Mouse (Mus musculus): Measurements from ENCODE around the gene Npas3.

Npas3 gene

GRCm38 (mm10) chr12:53410647-53411046 is 162.2 kb downstream of the Npas3 start:
- no peak for DNase-seq (ENCODE audit: low spot score in 2 of 2)

GRCm38 (mm10) chr12:53416096-53416495 is 167.6 kb downstream of the Npas3 start:
- DNase-seq (ENCODE audit: low spot score in 2 of 2) = no peak

GRCm38 (mm10) chr12:53421701-53422100 is 173.2 kb downstream of the Npas3 start:
- DNase-seq (ENCODE audit: low spot score in 2 of 2) = no peak

GRCm38 (mm10) chr12:53423631-53424030 is 175.2 kb downstream of the Npas3 start:
- DNase-seq (ENCODE audit: low spot score in 2 of 2) = no peak

GRCm38 (mm10) chr12:53426006-53426405 is 177.5 kb downstream of the Npas3 start:
- no peak for DNase-seq (ENCODE audit: low spot score in 2 of 2)

GRCm38 (mm10) chr12:53427153-53427552 is 178.7 kb downstream of the Npas3 start:
- DNase-seq (ENCODE audit: low spot score in 2 of 2) = no peak

- no peak for DNase-seq (ENCODE audit: low spot score in 2 of 2)
These were observed 193.6 kb downstream of the Npas3 start for GRCm38 (mm10) chr12:53442029-53442428.

- no peak for DNase-seq (ENCODE audit: low spot score in 2 of 2)
These were observed 199.0 kb downstream of the Npas3 start for GRCm38 (mm10) chr12:53447469-53447868.

GRCm38 (mm10) chr12:53448040-53448439 is 199.6 kb downstream of the Npas3 start:
- peak in 1 of 2 experiments; percentile 17 for DNase-seq (ENCODE audit: low spot score in 2 of 2)

GRCm38 (mm10) chr12:53467549-53467948 is 219.1 kb downstream of the Npas3 start:
- no peak for DNase-seq (ENCODE audit: low spot score in 2 of 2)

- no peak for DNase-seq (ENCODE audit: low spot score in 2 of 2)
These were observed 226.0 kb downstream of the Npas3 start for GRCm38 (mm10) chr12:53474486-53474885.

- no peak for DNase-seq (ENCODE audit: low spot score in 2 of 2)
These were observed 236.4 kb downstream of the Npas3 start for GRCm38 (mm10) chr12:53484924-53485323.

GRCm38 (mm10) chr12:53496386-53496785 is 247.9 kb downstream of the Npas3 start:
- no peak for DNase-seq (ENCODE audit: low spot score in 2 of 2)

GRCm38 (mm10) chr12:53514885-53515284 is 266.4 kb downstream of the Npas3 start:
- DNase-seq (ENCODE audit: low spot score in 2 of 2) = no peak

- DNase-seq (ENCODE audit: low spot score in 2 of 2) = no peak
These were observed 271.1 kb downstream of the Npas3 start for GRCm38 (mm10) chr12:53519556-53519955.

- DNase-seq (ENCODE audit: low spot score in 2 of 2) = no peak
These were observed 274.2 kb downstream of the Npas3 start for GRCm38 (mm10) chr12:53522631-53523030.

- DNase-seq (ENCODE audit: low spot score in 2 of 2) = no peak
These were observed 278.6 kb downstream of the Npas3 start for GRCm38 (mm10) chr12:53527046-53527445.

GRCm38 (mm10) chr12:53529345-53529744 is 280.9 kb downstream of the Npas3 start:
- DNase-seq (ENCODE audit: low spot score in 2 of 2) = no peak

- no peak for DNase-seq (ENCODE audit: low spot score in 2 of 2)
These were observed 288.3 kb downstream of the Npas3 start for GRCm38 (mm10) chr12:53536816-53537215.

- no peak for DNase-seq (ENCODE audit: low spot score in 2 of 2)
These were observed 307.9 kb downstream of the Npas3 start for GRCm38 (mm10) chr12:53556359-53556758.

- DNase-seq (ENCODE audit: low spot score in 2 of 2) = no peak
These were observed 309.8 kb downstream of the Npas3 start for GRCm38 (mm10) chr12:53558259-53558658.

GRCm38 (mm10) chr12:53566712-53567387 is 318.4 kb downstream of the Npas3 start:
- no peak for DNase-seq (ENCODE audit: low spot score in 2 of 2)

- DNase-seq (ENCODE audit: low spot score in 2 of 2) = no peak
These were observed 332.7 kb downstream of the Npas3 start for GRCm38 (mm10) chr12:53581181-53581580.

GRCm38 (mm10) chr12:53587249-53587648 is 338.8 kb downstream of the Npas3 start:
- DNase-seq (ENCODE audit: low spot score in 2 of 2) = no peak

Measured in left cerebral cortex, adult 9 months (tissue).